ENCODE assay signal across 13 mouse cellular contexts in the genomic region with DNA sequence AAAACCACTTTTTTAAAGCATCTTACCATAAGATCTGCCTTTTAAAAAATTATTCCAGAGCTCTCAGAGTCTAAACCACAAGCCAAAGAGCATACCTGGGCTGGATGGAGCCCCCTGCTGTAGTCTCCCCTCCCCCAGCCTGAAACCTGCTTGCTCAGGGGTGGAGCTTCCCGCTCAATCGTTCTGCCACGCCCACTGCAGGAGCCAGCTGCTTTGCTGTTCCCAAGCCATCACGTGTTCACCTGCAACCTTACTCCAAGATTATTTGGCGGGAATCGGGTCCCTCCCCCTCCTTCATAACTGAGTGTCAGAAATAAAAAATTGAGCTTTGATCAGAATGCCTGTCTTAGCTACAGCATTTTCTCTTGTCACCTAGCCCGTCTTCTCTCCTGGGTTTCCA. TPM values are rescaled to one million over a fixed set of nuclear protein-coding genes. Genes with fewer than 3 reads are reported as not detected.
DNase-seq lines count a peak whose midpoint lies in the region; ATAC-seq and TF ChIP-seq lines count a peak whose summit lies in the region.
"Not testable (repeated sequence)": the region's sequence is repeated elsewhere in the genome, so short reads cannot be mapped to it uniquely, and the experiment has no call there.
"Had no signal": no experiment of that assay in that cellular context is flagged by ENCODE, and none has a peak within 500 bp of the region (broad histone marks: within the 10 kb centered on the region; RNA-seq: fewer than 3 reads in every experiment).

No protein-coding gene starts in this region.

- 0 out of 2 replicates have a peak, but pooled peaks have one; percentile 9 for TF ChIP-seq EP300 in ES-Bruce4 (IDR thresholded peaks at IDR 0.05; ENCODE audit: insufficient read depth, low read depth, low read length)

- WGBS in embryonic facial prominence, embryonic 11.5 days: 51% methylated on average over 7 of the region's 7 CpGs

- TF ChIP-seq CTCF in E14TG2a.4 (conservative IDR thresholded peaks at IDR 0.05; ENCODE audit: low read length); ES-Bruce4 (IDR thresholded peaks at IDR 0.05; ENCODE audit: low read depth, low read length): not testable (repeated sequence)

- not testable (repeated sequence) for H3K9ac ChIP-seq in ES-Bruce4 (ENCODE audit: low read depth, poor library complexity, severe bottlenecking); embryonic facial prominence, embryonic 11.5 days (replicated peaks; ENCODE audit: low read length)

- H3K36me3 ChIP-seq in E14TG2a.4 (ENCODE audit: insufficient read depth, low read length); ES-Bruce4 (ENCODE audit: control insufficient read depth, insufficient read depth, low read length, poor library complexity, severe bottlenecking); embryonic facial prominence, embryonic 11.5 days (replicated peaks; ENCODE audit: control insufficient read depth, insufficient read depth, low read depth, low read length): not testable (repeated sequence)

- not testable (repeated sequence) for ATAC-seq in embryonic facial prominence, embryonic 11.5 days (replicated peaks; ENCODE audit: insufficient number of reproducible peaks, low FRiP score, low TSS enrichment, low read depth)

- DNase-seq in ES-CJ7 (ENCODE audit: low read depth, low spot score) (peak; percentile 55), R1 (ENCODE audit: low read depth, low spot score) (peak; percentile 59), ZHBTc4 (ENCODE audit: low read depth, low spot score) (peak; percentile 51)
- DNase-seq in embryonic facial prominence, embryonic 11.5 days (ENCODE audit: low spot score): peak; percentile 3
- peak; percentile 36 for DNase-seq in heart, adult 11 months

- not testable (repeated sequence) for H3K9me3 ChIP-seq in E14TG2a.4 (ENCODE audit: low read length); ES-Bruce4 (replicated peaks; ENCODE audit: control insufficient read depth, insufficient read depth, low read length, poor library complexity, severe bottlenecking); embryonic facial prominence, embryonic 11.5 days (replicated peaks; ENCODE audit: control insufficient read depth, low read length)

- not testable (repeated sequence) for TF ChIP-seq POLR2A in ES-Bruce4 (IDR thresholded peaks at IDR 0.05; ENCODE audit: insufficient read depth, low read length)

- H3K4me3 ChIP-seq in E14TG2a.4 (replicated peaks; ENCODE audit: low read length): peak overlapping the region; percentile 20; the same call in 1 of the 2 replicates
- H3K4me3 ChIP-seq in ES-Bruce4 (ENCODE audit: low read depth, low read length); embryonic facial prominence, embryonic 11.5 days (ENCODE audit: low read depth, low read length): not testable (repeated sequence)

- peaks cover 18% of the 10 kb centered on the region for H3K27me3 ChIP-seq in E14TG2a.4 (ENCODE audit: insufficient read depth, low read length)
- H3K27me3 ChIP-seq in ES-Bruce4 (ENCODE audit: control insufficient read depth, insufficient read depth, low read length, poor library complexity, severe bottlenecking); embryonic facial prominence, embryonic 11.5 days (ENCODE audit: control insufficient read depth, insufficient read depth, low read length): not testable (repeated sequence)

- H3K4me1 ChIP-seq in E14TG2a.4 (replicated peaks; ENCODE audit: low read depth, low read length): peaks cover 21% of the 10 kb centered on the region
- H3K4me1 ChIP-seq in ES-Bruce4 (ENCODE audit: control insufficient read depth, insufficient read depth, low read length); embryonic facial prominence, embryonic 11.5 days (ENCODE audit: control insufficient read depth, insufficient read depth, low read length): not testable (repeated sequence)

- H3K4me2 ChIP-seq in embryonic facial prominence, embryonic 11.5 days (ENCODE audit: low read depth, low read length): not testable (repeated sequence)

- H3K27ac ChIP-seq in ES-Bruce4 (ENCODE audit: insufficient read depth, low read length); embryonic facial prominence, embryonic 11.5 days (replicated peaks; ENCODE audit: low read depth, low read length): not testable (repeated sequence)

RNA-seq across cellular contexts. Expression of a gene that starts 16.6 kb away (rescaled TPM):
- polyA plus RNA-seq in ES-Bruce4 (2011; ENCODE audit: insufficient read depth, insufficient read length, low read depth, missing spikeins): not detected in 2 replicates
- polyA plus RNA-seq in embryonic facial prominence, embryonic 11.5 days (2014; fragmentation: Nextera tagmentation; extraction: Ambion mirVana): not detected in 2 replicates
- polyA plus RNA-seq: brain, embryonic 14.5 days; C2C12; cerebellum, adult 2 months had no signal

RNA-seq across cellular contexts. Expression of a gene that starts 44.2 kb away (rescaled TPM):
- not detected in 2 replicates for polyA plus RNA-seq in ES-Bruce4 (2011; ENCODE audit: insufficient read depth, insufficient read length, low read depth, missing spikeins)
- polyA plus RNA-seq in embryonic facial prominence, embryonic 11.5 days (2014; fragmentation: Nextera tagmentation; extraction: Ambion mirVana): not detected in 2 replicates
- polyA plus RNA-seq: adrenal gland, adult 2 months; brain, embryonic 14.5 days; C2C12; cerebellum, adult 2 months; G1E; Patski had no signal

Comparison
In these comparisons a context has a peak if more than half of its experiments do, and no peak if none do; other contexts are left out.
1. DNase-seq: peak in every context shown above with its lines; median percentile 59 in R1; 55 in ES-CJ7; 51 in ZHBTc4; 36 in heart, adult 11 months; 3 in embryonic facial prominence, embryonic 11.5 days.